Mouse (Mus musculus) naive thymus-derived CD4-positive, alpha-beta T cell, adult 2 months (primary cell): ENCODE data around the gene Acyp1.
A peak's percentile ranks its signal among the peaks of the same experiment; 100 is the strongest.

Experiments used
- DNase-seq: peaks from one replicate; pipeline ENCODE4 v3.0.0-alpha.2; 2011; ENCODE audit warnings: low read depth

Acyp1 gene

GRCm38 (mm10) chr12:85287809-85288485 lies at the start of gene Acyp1:
TSS of gene Acyp1 (minus strand) at chr12:85288438.
- DNase-seq: no peak

- no peak for DNase-seq
Measured at GRCm38 (mm10) chr12:85337567-85338311, 49.5 kb upstream of the Acyp1 start.

DNA sequence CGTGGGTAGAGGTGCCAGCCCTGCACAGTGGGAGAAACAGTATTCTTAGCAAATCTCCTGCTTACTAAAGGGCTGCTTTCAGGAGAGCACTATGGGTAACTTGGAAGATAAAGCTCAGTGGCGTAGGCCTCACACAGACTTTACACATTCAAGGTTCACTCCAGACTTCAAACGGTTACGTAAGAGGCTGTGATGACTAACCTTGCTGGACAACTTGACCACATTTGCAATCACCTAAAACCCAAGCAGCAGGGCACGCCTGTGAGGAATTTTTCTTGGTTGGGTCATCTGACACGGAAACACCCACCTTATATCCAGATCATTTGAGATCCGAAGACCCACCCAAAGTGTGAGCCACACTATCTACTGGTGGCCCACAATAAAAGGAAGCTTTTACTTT lies 41.9 kb upstream of the Acyp1 start:
- no peak for DNase-seq

DNA sequence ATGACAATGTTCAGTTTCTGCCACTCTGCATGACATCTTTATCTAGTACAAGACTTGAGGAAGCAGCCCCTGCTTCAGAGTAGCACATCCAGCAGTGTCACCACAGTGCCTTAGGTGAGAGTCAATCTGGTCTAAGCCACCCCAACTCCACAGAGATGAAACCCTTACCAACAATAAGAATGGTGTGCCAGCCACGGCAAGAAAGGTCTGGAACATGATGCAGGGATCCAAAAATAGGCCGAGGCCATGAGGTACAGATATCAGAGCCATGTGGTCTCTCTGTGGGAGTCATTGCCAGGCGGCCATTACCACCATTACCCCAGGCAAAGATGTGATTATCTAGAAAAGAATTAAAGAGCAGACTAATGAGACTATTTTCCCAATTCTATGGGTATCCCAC lies 20.4 kb upstream of the Acyp1 start:
- DNase-seq: no peak

- peak; percentile 93 for DNase-seq
Measured at GRCm38 (mm10) chr12:85305247-85305892, 17.1 kb upstream of the Acyp1 start.

GRCm38 (mm10) chr12:85304725-85305124 lies 16.5 kb upstream of the Acyp1 start:
- DNase-seq: peak; percentile 74

DNA sequence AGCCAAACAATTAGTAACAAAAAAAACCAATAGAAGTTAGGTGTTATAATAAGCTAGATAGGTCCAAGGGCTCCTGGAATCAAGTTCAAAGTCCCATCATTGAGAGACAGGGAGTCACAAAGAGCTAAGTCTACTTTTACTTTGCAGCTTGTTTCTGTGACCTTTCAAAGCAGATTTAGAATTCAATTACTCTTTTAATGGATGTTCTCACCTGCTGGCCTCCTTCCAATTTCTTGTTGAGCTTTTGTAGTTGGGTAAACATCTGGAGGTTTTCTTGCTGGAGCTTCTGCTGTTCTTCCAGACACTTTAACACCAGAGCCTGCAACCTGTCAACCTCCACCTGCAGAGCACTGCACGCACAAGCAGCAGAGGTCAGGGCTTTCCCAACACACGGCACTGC lies 15.0 kb upstream of the Acyp1 start:
- DNase-seq: no peak

DNA sequence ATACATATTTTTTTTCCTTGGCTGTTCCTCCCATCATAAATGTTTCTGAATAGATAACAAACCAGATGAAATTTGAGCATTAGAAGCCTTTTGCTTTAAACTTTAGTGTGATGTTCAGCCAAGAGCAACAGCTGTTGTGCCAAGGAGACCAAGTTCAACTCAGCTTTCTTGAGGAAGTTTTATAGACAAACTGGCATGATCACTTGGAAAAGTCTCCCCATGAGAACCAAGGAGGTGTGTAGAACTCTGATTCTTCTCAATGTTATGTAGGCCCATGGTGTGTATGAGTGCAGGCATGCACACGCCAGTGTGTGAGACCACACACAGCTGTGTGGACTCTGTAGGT lies 10.6 kb upstream of the Acyp1 start:
- DNase-seq: no peak

- DNase-seq: no peak
Measured at GRCm38 (mm10) chr12:85298127-85298834, 10.0 kb upstream of the Acyp1 start.

GRCm38 (mm10) chr12:85297345-85297997 lies 9.2 kb upstream of the Acyp1 start:
- DNase-seq: no peak

DNA sequence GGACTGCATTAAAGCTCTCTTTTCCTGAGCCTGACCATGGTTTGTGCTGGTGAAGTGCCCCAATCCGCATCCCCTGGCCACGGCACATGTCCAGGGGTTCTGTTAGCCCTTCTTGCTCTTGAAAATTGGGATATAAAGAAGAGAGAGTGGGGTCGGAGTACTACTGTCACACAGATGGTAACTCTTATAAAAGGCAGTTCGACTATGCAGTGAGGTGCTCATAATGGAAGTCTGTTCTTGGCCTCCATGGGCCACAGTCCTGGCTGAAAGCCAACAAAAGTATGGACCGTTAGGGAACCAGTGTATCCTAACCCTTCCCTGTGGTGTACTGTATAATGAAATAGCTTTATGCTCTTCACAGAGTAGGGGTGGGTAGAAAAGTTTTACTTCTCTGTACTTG lies 8.7 kb upstream of the Acyp1 start:
- DNase-seq: no peak

DNA sequence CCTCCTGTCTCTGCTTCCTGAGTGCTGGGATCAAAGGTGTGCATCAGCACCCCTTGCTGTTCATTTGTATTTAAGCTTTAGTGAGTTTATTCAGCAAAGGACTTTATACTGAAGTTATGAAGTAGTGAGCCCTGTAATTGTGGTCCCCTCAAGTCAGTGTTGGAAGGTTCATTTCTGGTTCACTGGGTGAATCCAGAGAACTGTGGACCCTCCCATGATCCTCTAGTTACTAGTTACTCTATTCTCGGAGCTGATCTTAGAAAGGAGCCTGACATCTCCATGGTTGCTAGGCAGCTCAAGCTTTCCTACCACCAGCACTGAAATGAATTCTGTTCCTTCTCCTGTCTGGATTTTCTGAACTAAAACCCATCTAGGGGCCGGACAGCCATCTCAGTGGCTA lies 7.3 kb upstream of the Acyp1 start:
- DNase-seq: no peak

DNA sequence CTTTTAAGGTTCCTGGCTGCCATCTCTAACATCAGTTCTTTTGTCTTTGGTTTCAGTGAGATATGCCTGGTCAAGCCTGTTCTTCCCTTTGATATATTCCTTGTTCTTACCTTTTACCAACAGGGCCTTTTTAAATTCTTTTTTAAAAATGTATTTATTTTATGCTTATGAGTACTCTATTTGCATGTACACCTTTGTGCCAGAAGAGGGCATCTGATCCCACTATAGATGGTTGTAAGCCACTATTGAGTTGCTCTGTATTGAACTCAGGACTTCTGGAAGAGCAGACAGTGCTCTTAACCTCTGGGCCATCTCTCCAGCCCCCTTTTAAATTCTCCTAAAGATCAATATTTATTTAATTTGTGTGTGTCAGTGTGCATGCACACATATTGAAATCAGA lies 4.7 kb upstream of the Acyp1 start:
- no peak for DNase-seq

- no peak for DNase-seq
Measured at GRCm38 (mm10) chr12:85292288-85292687, 4.0 kb upstream of the Acyp1 start.

DNA sequence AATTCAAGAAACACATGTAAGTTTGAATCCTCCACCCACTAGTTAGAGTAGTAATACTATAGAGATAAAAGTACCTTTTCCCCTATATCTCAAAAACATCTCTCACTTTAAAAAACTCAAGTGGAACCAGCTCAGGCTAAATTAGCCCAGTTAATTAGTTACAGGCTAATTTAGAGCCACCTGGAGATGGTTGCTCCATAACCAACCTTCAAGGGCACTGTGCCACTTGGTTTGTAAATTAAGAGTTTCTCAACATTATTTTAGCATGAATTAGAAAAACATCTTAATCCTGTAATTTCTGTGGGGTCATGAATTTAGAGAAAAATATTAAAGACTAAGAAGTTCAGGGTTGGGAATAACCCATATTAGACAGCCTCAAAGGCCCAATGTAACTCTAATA lies 3.3 kb upstream of the Acyp1 start:
- no peak for DNase-seq

GRCm38 (mm10) chr12:85290633-85291032 lies 2.4 kb upstream of the Acyp1 start:
- DNase-seq: no peak

DNA sequence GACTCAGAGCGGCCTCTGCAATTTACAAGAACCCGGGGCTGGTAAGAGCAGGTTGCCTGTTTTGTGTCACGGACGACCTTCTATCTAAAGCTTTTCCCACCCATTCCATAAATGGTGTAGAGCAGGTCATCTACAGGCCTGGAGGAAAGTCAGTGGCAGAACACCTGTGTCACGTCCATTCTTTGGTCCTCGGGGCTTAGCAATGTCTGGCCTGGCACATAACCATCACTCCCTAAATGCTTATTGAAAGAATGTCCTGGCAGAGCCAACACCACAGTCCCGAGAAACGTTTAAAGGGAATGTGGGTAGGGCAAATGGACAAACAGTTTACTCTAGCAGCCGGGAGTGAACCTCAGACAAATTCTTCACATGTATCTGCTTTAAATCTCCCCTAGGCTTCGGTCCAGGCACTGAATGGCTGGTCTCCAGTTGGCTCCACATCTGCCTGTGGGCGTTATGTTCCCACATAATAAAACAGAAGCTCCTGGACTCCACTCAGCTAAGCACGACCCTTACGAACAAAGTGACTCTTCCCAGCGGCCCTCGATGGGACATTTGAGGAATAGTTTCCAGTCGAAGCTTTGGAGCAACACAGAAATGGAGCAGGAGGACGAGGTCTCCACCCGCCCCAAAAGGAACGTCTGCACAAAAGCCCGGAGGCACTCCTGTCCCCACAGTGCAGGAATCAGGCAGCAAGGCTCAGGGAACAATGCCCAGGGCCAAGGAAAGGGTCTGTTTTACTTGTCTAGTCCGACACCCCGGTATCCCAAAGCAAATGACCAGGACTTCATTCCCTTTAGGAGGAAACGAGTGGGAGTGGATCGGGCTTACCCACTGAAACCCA lies 1.1 kb upstream of the Acyp1 start:
- no peak for DNase-seq

DNA sequence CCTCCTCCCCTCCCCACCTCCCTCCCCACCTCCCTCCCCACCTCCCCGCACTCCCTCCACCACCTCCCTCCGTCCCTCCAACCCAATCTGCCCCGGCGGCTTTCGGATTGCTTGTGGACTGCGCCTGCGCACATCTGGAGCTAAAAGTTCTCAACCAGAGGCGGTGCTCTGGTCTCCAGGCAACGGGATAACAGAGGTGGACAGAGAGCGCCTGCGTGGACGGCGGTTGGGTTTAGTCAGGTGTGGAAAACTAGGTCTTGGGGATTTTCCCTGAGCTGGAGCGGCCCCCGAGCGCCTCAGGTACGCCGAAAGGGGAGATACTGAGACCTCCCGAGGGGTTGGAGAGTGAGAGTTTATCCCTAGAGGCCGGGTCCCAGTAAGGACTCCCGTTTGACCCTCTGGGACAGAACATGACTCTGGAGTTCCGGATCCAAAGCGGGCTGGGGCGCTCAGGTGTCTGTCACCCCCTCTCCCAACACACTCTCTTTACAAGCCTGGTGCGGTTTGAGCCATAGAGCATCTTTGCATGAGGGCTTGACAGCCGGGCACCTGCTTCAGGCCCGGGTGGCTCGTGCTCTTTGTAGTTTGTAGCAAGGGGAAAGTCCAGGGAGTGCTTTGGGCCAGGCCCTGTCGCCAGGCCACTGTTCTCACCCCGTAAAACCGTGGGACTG lies 383 bp upstream of the Acyp1 start, which contains the start of gene Zc2hc1c:
Gene Zc2hc1c, plus strand, starts transcription at position 106 of the 671 bp plus-strand sequence.
- peak; percentile 80 for DNase-seq

- peak; percentile 45 for DNase-seq
Measured at GRCm38 (mm10) chr12:85286941-85287340, 1.3 kb downstream of the Acyp1 start.

GRCm38 (mm10) chr12:85284996-85285395 lies 3.2 kb downstream of the Acyp1 start:
- no peak for DNase-seq

DNA sequence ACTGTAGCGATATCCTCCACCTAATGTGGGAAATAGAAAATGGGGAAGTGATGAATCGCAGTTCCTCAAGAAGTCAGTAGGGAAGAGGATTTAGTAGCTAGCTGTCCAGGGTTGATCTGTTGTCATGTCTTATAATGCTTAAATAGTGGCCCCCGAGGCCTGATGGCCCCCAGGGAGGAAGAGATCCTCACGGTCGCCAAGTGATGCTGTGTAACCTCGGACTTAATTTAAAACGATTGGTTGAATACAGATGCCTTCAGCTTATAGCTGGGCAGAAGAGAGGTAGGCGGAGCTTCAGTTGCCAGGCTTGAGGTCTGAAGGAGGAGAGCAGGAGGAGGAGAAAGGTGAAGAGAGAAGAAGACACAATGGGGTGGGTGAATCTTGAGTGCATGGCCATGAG lies 3.9 kb downstream of the Acyp1 start:
- no peak for DNase-seq
